Mouse (Mus musculus) kidney, adult 2 months (tissue): ENCODE measurements around the gene Abtb2. TPM values are rescaled to one million over a fixed set of nuclear protein-coding genes. Genes with fewer than 3 reads are reported as not detected.
A peak's percentile ranks its signal among the peaks of the same experiment; 100 is the strongest.

Source experiments
- DNase-seq: peaks from one replicate; pipeline ENCODE4 v3.0.0; 2021
- H3K27ac ChIP-seq: fragments of 200-500 bp; 2 replicates; pipeline ENCODE4 v1.5.1; 2012; ENCODE audit warnings: low read depth, low read length, control low read depth, inconsistent platforms; ENCODE audit not compliant: insufficient read depth
- H3K27me3 ChIP-seq: fragments of 200-500 bp; replicated peaks from 2 replicates; pipeline ENCODE4 v1.6.1; 2012; ENCODE audit warnings: mild to moderate bottlenecking, moderate library complexity, low read length, inconsistent platforms; ENCODE audit not compliant: control insufficient read depth, insufficient read depth
- H3K36me3 ChIP-seq: fragments of 200-500 bp; 2 replicates; pipeline ENCODE4 v1.6.1; 2012; ENCODE audit warnings: mild to moderate bottlenecking, moderate library complexity, low read length, inconsistent platforms; ENCODE audit not compliant: control insufficient read depth, insufficient read depth
- H3K4me1 ChIP-seq: fragments of 200-500 bp; 2 replicates; pipeline ENCODE4 v1.6.1; 2011; ENCODE audit warnings: low read length; ENCODE audit not compliant: control insufficient read depth, insufficient read depth
- H3K4me3 ChIP-seq: fragments of 200-500 bp; 2 replicates; pipeline ENCODE4 v1.5.1; 2011; ENCODE audit warnings: mild to moderate bottlenecking, low read depth, low read length, control low read depth; ENCODE audit not compliant: insufficient read depth
- CTCF ChIP-seq: fragments of 200-500 bp; conservative IDR thresholded peaks from 2 replicates; pipeline ENCODE4 v1.5.1; 2011; ENCODE audit warnings: low read depth, mild to moderate bottlenecking, control low read depth, low read length, moderate library complexity, mixed read lengths; ENCODE audit not compliant: insufficient read depth, insufficient read length
- POLR2A ChIP-seq: fragments of 200-500 bp; IDR thresholded peaks from one replicate; pipeline ENCODE4 v1.6.1; 2011; ENCODE audit warnings: low read depth, low read length, control low read depth
- WGBS: fragments of 180-500 bp; shearing (Covaris S2); methylation state at CpG from one replicate; pipeline ENCODE4 v1.1.7; 2018; 5-methylcytosine and 5-hydroxymethylcytosine counted together
- polyA plus RNA-seq: library from polyadenylated mRNA; depleted of rRNA; stranded (reverse); fragments of >200 nt; gene quantifications from 2 replicates; pipeline ENCODE4 v1.2.3, GENCODE M21; 2012

Abtb2 gene
- polyA plus RNA-seq, 1 experiment = 11.6 TPM

DNA sequence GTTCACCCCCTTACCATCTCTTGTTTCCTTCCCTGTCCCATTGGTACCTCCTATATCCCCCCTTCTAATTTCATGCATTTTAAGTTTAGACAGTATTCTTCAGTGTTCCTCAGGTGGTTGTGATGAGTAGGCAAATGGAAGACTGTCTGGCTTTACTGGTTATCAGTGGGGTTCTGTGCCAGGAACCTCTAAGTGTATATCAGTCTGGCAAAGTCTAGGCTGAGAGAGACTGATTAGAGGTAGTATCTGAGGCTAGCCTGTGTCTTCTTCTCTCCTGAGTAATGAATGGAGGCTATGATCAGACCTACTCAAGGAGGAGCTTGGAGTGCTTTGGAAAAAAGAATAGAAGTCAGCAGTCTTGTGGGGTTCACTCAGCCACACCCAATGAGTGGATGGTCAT, 18.0 kb downstream of the Abtb2 start:
- H3K27ac ChIP-seq = no peak overlapping the region
- no peaks in the 10 kb centered on the region for H3K27me3 ChIP-seq
- no peak for DNase-seq
- no peak overlapping the region for H3K4me3 ChIP-seq
- no peak for TF ChIP-seq CTCF
- no peak for TF ChIP-seq POLR2A
- peaks cover 10% of the 10 kb centered on the region; the same call in 1 of the 2 replicates for H3K4me1 ChIP-seq
- H3K36me3 ChIP-seq = no peaks in the 10 kb centered on the region

GRCm38 (mm10) chr2:103586423-103586822, 20.3 kb downstream of the Abtb2 start:
- Histone ChIP-seq H3K27me3 (no peaks in the 10 kb centered on the region), H3K4me3 (no peak overlapping the region), H3K4me1 (peaks cover 16% of the 10 kb centered on the region; the same call in 1 of the 2 replicates), H3K36me3 (no peaks in the 10 kb centered on the region), H3K27ac (no peak overlapping the region)
- no peak for DNase-seq
- TF ChIP-seq POLR2A (no peak), CTCF (no peak)
- WGBS = 87% methylated on average over 3 of the region's 3 CpGs

- Histone ChIP-seq H3K27me3 (no peaks in the 10 kb centered on the region), H3K27ac (no peak overlapping the region), H3K4me3 (no peak overlapping the region), H3K36me3 (no peaks in the 10 kb centered on the region), H3K4me1 (peaks cover 21% of the 10 kb centered on the region; the same call in 1 of the 2 replicates)
- TF ChIP-seq CTCF = no peak
- no peak for TF ChIP-seq POLR2A
- no peak for DNase-seq
- WGBS = 60% methylated on average over 5 of the region's 5 CpGs
These were observed 22.7 kb downstream of the Abtb2 start for GRCm38 (mm10) chr2:103588776-103589175.

DNA sequence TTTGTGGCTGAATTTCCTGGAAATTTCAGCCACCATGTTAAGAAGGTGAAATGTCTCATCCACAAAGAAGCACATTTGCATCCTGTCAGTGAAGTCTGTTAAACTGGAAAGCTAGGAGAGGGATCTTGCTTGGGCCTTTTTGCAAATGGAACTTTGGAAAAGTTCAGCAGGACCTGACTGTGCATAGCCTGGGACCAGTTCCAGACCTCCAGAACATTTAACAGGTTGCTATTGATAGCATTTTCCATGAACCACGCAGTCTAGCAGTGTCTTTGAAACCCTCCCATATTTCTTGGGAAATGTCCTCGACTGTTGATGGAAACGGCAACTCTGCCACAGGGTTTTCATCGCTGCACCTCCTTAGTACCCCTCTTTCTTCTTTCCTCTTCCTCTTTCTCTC, 23.3 kb downstream of the Abtb2 start:
- no peak for DNase-seq
- peaks cover 21% of the 10 kb centered on the region; the same call in 1 of the 2 replicates for H3K4me1 ChIP-seq
- H3K36me3 ChIP-seq = no peaks in the 10 kb centered on the region
- no peak for TF ChIP-seq CTCF
- no peak for TF ChIP-seq POLR2A
- 70% methylated on average over 4 of the region's 4 CpGs for WGBS
- no peaks in the 10 kb centered on the region for H3K27me3 ChIP-seq
- H3K4me3 ChIP-seq = no peak overlapping the region
- H3K27ac ChIP-seq = no peak overlapping the region

GRCm38 (mm10) chr2:103590645-103591044, 24.5 kb downstream of the Abtb2 start:
- Histone ChIP-seq H3K4me3 (no peak overlapping the region), H3K27me3 (no peaks in the 10 kb centered on the region), H3K4me1 (peaks cover 26% of the 10 kb centered on the region; the same call in 1 of the 2 replicates), H3K36me3 (no peaks in the 10 kb centered on the region), H3K27ac (no peak overlapping the region)
- TF ChIP-seq POLR2A (no peak), CTCF (no peak)
- 94% methylated on average over 7 of the region's 7 CpGs for WGBS
- no peak for DNase-seq

DNA sequence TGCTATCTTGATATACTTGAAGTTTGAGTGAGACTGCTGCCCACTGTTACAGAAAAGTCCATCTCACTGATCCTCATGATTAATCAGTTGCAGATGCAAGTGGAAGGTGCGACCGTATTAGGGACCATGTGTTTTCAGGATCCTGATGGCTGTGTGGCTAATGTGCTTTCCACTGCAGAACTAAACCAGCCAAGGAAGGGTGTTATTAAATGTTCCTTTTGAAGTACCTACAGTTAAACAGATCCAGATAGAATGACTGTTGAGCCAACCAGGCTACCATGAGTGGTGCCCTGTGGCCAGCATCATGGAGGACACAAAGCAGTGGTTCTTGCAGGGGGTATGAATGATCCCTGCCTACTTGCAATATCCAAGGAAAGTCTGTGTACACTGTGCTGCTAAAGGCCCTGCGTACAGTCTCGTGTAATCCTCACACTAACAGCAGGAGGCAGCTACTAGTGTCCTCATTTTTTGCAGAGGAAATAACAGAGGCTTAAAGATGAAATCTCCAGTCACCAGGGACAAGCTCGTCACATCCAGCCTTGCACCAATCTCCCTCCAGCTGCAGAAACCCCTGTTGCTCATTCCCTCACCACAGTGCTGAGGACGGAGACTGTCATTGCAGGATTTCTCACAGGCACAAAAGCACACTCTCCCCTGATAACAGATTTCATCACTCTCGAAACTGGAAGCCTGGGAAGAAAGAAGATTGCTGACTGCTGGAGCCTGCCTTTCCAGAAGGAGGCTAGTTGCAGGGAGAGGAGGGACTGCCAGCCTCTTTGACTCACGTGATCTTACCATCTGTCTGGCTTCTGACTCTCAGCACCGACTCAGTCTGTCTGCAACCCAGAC, 25.9 kb downstream of the Abtb2 start:
- peak; percentile 58 for DNase-seq
- WGBS = 56% methylated on average over 9 of the region's 9 CpGs
- TF ChIP-seq CTCF = no peak
- no peak for TF ChIP-seq POLR2A
- Histone ChIP-seq H3K4me1 (peaks cover 32% of the 10 kb centered on the region), H3K4me3 (no peak overlapping the region), H3K36me3 (no peaks in the 10 kb centered on the region), H3K27me3 (no peaks in the 10 kb centered on the region), H3K27ac (no peak overlapping the region)

- WGBS = 73% methylated on average over 3 of the region's 3 CpGs
- no peak for DNase-seq
- no peak overlapping the region for H3K4me3 ChIP-seq
- peaks cover 37% of the 10 kb centered on the region for H3K4me1 ChIP-seq
- no peaks in the 10 kb centered on the region for H3K36me3 ChIP-seq
- peak overlapping the region; percentile 56 for H3K27ac ChIP-seq
- no peaks in the 10 kb centered on the region for H3K27me3 ChIP-seq
- no peak for TF ChIP-seq POLR2A
- no peak for TF ChIP-seq CTCF
These were observed 26.4 kb downstream of the Abtb2 start for GRCm38 (mm10) chr2:103592591-103592929.
